Mouse (Mus musculus) 3134 (cell line): ENCODE data around the gene Jsrp1.

Experiments used
- DNase-seq: peaks from one replicate; pipeline ENCODE4 v3.0.0-alpha.2; 2011; ENCODE audit warnings: low spot score; ENCODE audit not compliant: insufficient read length; ENCODE audit errors: extremely low read depth

The Jsrp1 gene

GRCm38 (mm10) chr10:80813366-80813765 is at the start of gene Jsrp1:
Gene Jsrp1, minus strand, starts transcription at chr10:80813498.
- DNase-seq: no peak

GRCm38 (mm10) chr10:80862305-80862704 is 49.0 kb upstream of the Jsrp1 start:
- DNase-seq: no peak

- DNase-seq: no peak
Observed at GRCm38 (mm10) chr10:80858350-80858935, 45.1 kb upstream of the Jsrp1 start.

GRCm38 (mm10) chr10:80857848-80858247 is 44.5 kb upstream of the Jsrp1 start:
- no peak for DNase-seq

DNA sequence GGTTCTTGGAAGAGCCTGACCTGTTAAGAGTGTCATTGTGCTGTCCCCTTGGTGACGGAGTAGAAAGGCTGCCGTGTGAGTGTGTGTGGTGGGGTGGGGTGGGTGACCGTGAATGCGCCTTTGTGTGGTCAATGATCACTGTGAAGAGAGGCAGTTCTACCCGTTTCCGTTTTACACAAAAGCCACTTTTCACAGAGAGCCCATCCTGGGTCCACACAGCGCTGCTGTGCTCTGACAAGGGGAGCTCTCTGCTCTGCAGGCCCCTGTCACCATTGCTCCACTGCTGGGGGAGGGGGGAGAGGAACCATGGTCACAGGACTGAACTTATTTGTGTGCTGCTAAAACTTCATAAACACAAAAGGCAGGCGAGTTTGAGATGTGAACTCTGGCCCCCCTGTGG is 44.1 kb upstream of the Jsrp1 start:
- DNase-seq: no peak

GRCm38 (mm10) chr10:80856908-80857307 is 43.6 kb upstream of the Jsrp1 start:
- no peak for DNase-seq

GRCm38 (mm10) chr10:80856267-80856666 is 43.0 kb upstream of the Jsrp1 start:
- DNase-seq: peak; percentile 70

DNA sequence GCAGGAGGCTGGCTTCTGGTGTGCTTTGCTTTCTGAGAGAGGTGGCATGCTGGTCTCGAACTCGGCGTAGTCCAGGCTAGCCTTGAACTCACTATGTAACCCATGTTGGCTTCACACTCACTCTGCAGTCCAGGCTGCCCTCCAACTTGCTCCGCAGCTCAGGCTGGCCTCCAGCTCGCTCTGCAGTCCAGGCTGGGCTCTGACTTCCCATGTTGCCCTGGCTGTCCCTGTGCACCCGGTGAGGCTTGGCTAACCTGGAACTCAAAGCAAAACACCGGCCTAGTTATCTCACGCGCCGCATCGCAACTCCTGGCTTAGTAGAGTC is 42.4 kb upstream of the Jsrp1 start:
- DNase-seq: no peak

- DNase-seq: peak; percentile 97
Observed at GRCm38 (mm10) chr10:80854913-80855748, 41.8 kb upstream of the Jsrp1 start, which contains the start of the genes Lsm7 and Sppl2b. Gene Lsm7, minus strand, starts transcription at chr10:80855209. Gene Sppl2b, plus strand, starts transcription at chr10:80855275.

- peak; percentile 75 for DNase-seq
Observed at GRCm38 (mm10) chr10:80848571-80848970, 35.3 kb upstream of the Jsrp1 start.

DNA sequence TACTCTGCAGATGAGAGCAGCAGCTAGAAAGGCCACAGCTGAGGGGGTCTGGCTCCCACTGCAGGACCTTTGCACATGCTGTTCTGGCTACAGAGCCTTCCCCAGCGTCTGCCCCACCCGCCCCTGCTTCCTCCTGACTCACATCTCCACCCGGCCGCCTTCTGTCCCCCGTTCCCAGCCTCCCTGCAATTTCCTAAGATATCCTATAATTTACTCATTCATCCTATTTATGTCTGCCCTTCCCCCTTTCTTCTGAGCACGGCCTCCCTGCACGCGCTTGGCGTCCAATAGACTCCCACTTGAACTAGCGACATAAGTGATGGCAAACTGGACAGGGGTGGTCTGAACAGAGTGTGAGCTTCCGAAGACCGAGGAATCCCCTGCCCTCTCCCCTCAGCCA is 32.4 kb upstream of the Jsrp1 start:
- DNase-seq: no peak

GRCm38 (mm10) chr10:80845055-80845693 is 31.9 kb upstream of the Jsrp1 start:
- DNase-seq: no peak

DNA sequence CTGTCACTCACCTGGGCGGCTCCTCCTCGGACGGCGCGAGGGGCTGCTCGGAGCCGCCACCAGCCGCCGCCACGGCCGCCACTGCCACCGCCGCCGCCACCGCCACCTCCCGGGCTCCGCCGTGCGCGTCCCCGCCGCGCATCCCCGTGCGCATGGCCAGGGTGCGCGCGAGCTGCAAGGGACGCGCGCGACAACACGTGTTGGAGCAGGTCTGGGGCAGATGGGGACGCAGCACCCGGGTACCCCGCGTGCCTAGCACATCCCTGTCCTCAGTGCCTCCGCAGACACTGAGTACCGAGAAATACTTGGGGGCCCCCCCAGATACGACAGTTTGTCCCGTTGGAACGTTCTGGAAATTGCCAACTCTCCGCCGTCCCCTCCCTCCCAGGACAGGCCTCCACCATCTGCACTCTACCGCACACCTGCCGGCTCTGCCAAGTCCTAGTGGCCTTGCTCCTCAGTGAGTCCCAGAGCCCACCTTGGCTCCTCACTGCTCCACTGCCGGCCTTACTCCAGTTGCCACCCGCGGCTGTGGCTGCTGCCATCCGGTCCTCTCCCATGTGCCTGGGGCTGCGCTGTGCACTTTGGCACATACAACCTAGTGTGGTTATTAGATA is 30.7 kb upstream of the Jsrp1 start, which contains the start of gene Lingo3:
Gene Lingo3, minus strand, starts transcription at position 109 of the 617 bp plus-strand sequence.
- no peak for DNase-seq

DNA sequence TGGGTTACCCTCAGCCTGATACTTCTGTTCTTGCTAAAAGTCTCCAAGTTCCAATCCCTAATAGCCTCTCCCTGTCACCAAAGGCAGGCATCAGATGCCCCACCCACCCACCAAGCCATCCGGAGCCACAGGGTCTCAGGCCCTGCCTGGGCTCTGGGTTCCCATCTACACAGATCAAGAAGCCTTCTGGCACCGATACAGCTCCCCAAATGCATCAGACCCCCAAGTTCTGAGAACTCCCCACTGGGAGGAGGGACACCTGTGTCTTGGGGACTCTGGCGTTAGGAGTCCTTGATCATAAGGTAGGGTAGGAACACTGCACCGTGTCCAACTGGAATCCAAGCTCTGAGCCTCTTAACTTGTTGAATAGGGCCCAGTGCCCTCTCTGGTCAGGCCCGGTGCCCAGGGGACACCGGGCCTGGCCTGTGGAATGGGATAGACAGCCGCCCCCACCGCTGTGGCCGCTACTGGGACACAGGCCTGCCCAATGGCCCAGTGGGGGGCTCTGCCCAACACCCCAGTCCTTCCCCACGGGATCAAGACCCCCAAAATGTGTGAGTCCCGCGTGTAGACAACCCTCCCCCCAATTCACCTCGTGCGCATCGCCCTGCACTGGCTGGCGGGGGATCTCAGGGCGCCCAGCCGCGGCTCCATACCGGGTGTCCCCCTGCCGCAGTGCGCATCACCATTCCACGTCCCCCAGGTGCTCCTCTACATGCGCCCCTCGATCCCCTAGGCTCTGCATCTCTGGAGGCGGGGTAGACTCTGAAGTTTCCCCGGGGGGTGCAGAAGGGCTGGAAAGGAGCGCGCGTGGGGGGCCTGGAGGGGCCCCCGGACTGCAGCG is 30.0 kb upstream of the Jsrp1 start:
- no peak for DNase-seq

- no peak for DNase-seq
Observed at GRCm38 (mm10) chr10:80842334-80842733, 29.0 kb upstream of the Jsrp1 start.

DNA sequence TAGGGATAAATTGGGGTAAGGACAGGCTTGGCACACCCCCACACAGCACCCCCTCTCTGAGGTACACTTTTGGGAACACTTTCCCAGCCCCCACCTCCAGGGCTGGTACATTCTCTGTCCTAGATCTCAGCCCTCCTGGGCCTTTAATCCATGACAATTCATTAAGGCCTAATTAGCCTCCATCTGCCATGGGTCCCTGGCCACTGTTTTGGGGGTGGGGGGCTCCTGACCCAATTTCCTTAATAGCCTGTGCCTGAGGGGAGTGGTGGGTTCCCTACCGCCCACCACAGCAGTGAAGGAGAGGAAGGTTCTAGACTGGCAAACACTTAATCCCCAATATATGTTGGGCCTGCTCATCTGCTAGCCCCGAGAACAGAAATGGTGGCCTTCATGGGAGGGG is 28.4 kb upstream of the Jsrp1 start:
- no peak for DNase-seq

GRCm38 (mm10) chr10:80839848-80840247 is 26.6 kb upstream of the Jsrp1 start:
- no peak for DNase-seq

- DNase-seq: no peak
Observed at GRCm38 (mm10) chr10:80838346-80838912, 25.1 kb upstream of the Jsrp1 start.

GRCm38 (mm10) chr10:80837827-80838226 is 24.5 kb upstream of the Jsrp1 start:
- DNase-seq: no peak

DNA sequence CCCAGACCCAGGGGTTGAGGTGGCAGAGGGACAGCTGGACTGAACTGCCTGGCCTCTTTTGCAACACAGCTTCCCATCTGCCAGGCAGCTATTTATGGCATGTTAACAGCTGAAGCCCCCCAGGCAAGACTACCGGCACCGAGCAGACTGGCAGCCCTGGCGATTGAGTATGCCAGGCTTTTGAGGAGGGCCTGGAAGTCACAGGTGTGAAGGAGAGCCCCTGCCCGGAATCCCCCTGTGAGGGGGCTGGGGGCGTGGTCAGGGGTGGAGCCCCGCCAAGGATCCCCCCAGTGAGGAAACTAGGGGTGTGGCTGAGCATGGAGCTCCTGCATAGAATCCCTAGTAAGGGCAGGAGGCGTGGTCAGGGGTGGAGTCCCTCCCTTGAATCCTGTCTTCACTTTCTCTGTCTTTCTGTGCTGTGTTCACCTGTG is 23.7 kb upstream of the Jsrp1 start:
- no peak for DNase-seq
